10 mouse cellular contexts compared by ENCODE assay signal in genomic region chr1:187366806-187367205, GRCm38 (mm10).
A peak's percentile ranks its signal among the peaks of the same experiment; 100 is the strongest.
DNase-seq lines count a peak whose midpoint lies in the region; ATAC-seq lines count a peak whose summit lies in the region.
"Had no signal": no experiment of that assay in that cellular context is flagged by ENCODE, and none has a peak within 500 bp of the region (broad histone marks: within the 10 kb centered on the region; RNA-seq: fewer than 3 reads in every experiment).

No protein-coding gene starts in this region.

- H3K4me1 ChIP-seq in kidney, embryonic 14.5 days (ENCODE audit: control insufficient read depth, insufficient read depth, low read length) = no peaks in the 10 kb centered on the region
- H3K4me1 ChIP-seq in limb, embryonic 10.5 days = no peaks in the 10 kb centered on the region
- H3K4me1 ChIP-seq in midbrain, embryonic 15.5 days = no peaks in the 10 kb centered on the region

- no peak overlapping the region for H3K27ac ChIP-seq in kidney, embryonic 14.5 days (ENCODE audit: low read depth, low read length)
- no peak overlapping the region for H3K27ac ChIP-seq in limb, embryonic 10.5 days
- H3K27ac ChIP-seq in midbrain, embryonic 15.5 days = no peak overlapping the region
- H3K27ac ChIP-seq: hindbrain, embryonic 14.5 days had no signal

- DNase-seq in kidney, adult 18-20 months = peak; percentile 20
- DNase-seq in CD4-positive, CD25-positive, alpha-beta regulatory T cell, adult 2 months (ENCODE audit: low read depth, low spot score) = peak; percentile 46
- peak; percentile 14 for DNase-seq in WW6 (ENCODE audit: low read depth, low spot score)
- peak; percentile 47 to 48 for DNase-seq in kidney, postnatal 36 days
- DNase-seq in limb, embryonic 10.5 days (ENCODE audit: low spot score) = no peak
- DNase-seq in adrenal gland, adult (ENCODE audit: inconsistent age in 2 of 2, low spot score in 1 of 2) = no peak
- DNase-seq: heart, adult 18-20 months had no signal

- 54% methylated on average over 2 of the region's 2 CpGs for WGBS in kidney, embryonic 14.5 days
- WGBS in limb, embryonic 10.5 days = 47% methylated on average over 2 of the region's 2 CpGs
- 57% methylated on average over 2 of the region's 2 CpGs for WGBS in midbrain, embryonic 15.5 days

- no peak overlapping the region for H3K4me3 ChIP-seq in kidney, embryonic 14.5 days (ENCODE audit: low read length)
- H3K4me3 ChIP-seq in limb, embryonic 10.5 days = no peak overlapping the region
- H3K4me3 ChIP-seq in midbrain, embryonic 15.5 days = no peak overlapping the region

- no peak overlapping the region for H3K4me2 ChIP-seq in kidney, embryonic 14.5 days (replicated peaks; ENCODE audit: low read depth, low read length)
- H3K4me2 ChIP-seq in midbrain, embryonic 15.5 days = no peak overlapping the region
- H3K4me2 ChIP-seq: hindbrain, embryonic 14.5 days had no signal

- H3K36me3 ChIP-seq in kidney, embryonic 14.5 days (ENCODE audit: control insufficient read depth, insufficient read depth, low read length) = no peaks in the 10 kb centered on the region
- no peaks in the 10 kb centered on the region for H3K36me3 ChIP-seq in limb, embryonic 10.5 days
- no peaks in the 10 kb centered on the region for H3K36me3 ChIP-seq in midbrain, embryonic 15.5 days (replicated peaks)

- no peak overlapping the region for H3K9ac ChIP-seq in kidney, embryonic 14.5 days (ENCODE audit: low read depth, low read length)
- no peak overlapping the region for H3K9ac ChIP-seq in midbrain, embryonic 15.5 days
- H3K9ac ChIP-seq: hindbrain, embryonic 14.5 days had no signal

- no peaks in the 10 kb centered on the region for H3K9me3 ChIP-seq in kidney, embryonic 14.5 days (ENCODE audit: control insufficient read depth, low read length)
- H3K9me3 ChIP-seq in limb, embryonic 10.5 days (replicated peaks) = no peaks in the 10 kb centered on the region
- H3K9me3 ChIP-seq in midbrain, embryonic 15.5 days = no peaks in the 10 kb centered on the region

- ATAC-seq in kidney, embryonic 14.5 days (ENCODE audit: low FRiP score, low TSS enrichment) = no peak
- ATAC-seq in midbrain, embryonic 15.5 days (replicated peaks) = no peak

- no peaks in the 10 kb centered on the region for H3K27me3 ChIP-seq in kidney, embryonic 14.5 days (ENCODE audit: control insufficient read depth, insufficient read depth, low read length)
- no peaks in the 10 kb centered on the region for H3K27me3 ChIP-seq in limb, embryonic 10.5 days (ENCODE audit: low read depth, poor library complexity, severe bottlenecking)
- H3K27me3 ChIP-seq in midbrain, embryonic 15.5 days (replicated peaks) = no peaks in the 10 kb centered on the region

Comparison
In these comparisons a context has a peak if more than half of its experiments do, and no peak if none do; other contexts are left out.
1. DNase-seq: peak in kidney, adult 18-20 months (single experiment), CD4-positive, CD25-positive, alpha-beta regulatory T cell, adult 2 months (single experiment), WW6 (single experiment) and kidney, postnatal 36 days (2 of 2); none in limb, embryonic 10.5 days (single experiment) and adrenal gland, adult (0 of 2).